Mouse (Mus musculus) cerebellum, adult (tissue): ENCODE results near the gene Aldh1a3.

Experiments used
- ATAC-seq: cut with Nextera tagmentation; 2 replicates; pipeline ENCODE4 v1.9.2; 2017; ENCODE audit warnings: mild to moderate bottlenecking, moderate library complexity, mixed read lengths; ENCODE audit not compliant: insufficient number of reproducible peaks, low FRiP score, low TSS enrichment

Gene Aldh1a3

GRCm38 (mm10) chr7:66418981-66419380 is 8.3 kb downstream of the Aldh1a3 start:
- ATAC-seq: no peak

- no peak for ATAC-seq
These were observed 10.5 kb downstream of the Aldh1a3 start for GRCm38 (mm10) chr7:66416829-66417228.

GRCm38 (mm10) chr7:66413093-66413492 is 14.2 kb downstream of the Aldh1a3 start:
- no peak for ATAC-seq

- ATAC-seq: no peak
These were observed 17.9 kb downstream of the Aldh1a3 start for GRCm38 (mm10) chr7:66409433-66409832.

GRCm38 (mm10) chr7:66406971-66407370 is 20.3 kb downstream of the Aldh1a3 start:
- no peak for ATAC-seq

- ATAC-seq: no peak
These were observed 21.2 kb downstream of the Aldh1a3 start for GRCm38 (mm10) chr7:66405951-66406721.

- no peak for ATAC-seq
These were observed 21.8 kb downstream of the Aldh1a3 start for GRCm38 (mm10) chr7:66405541-66405940.

GRCm38 (mm10) chr7:66404802-66405201 is 22.5 kb downstream of the Aldh1a3 start:
- ATAC-seq: no peak

- ATAC-seq: no peak
These were observed 23.2 kb downstream of the Aldh1a3 start for GRCm38 (mm10) chr7:66404141-66404540.

GRCm38 (mm10) chr7:66402876-66403275 is 24.4 kb downstream of the Aldh1a3 start:
- ATAC-seq: no peak

GRCm38 (mm10) chr7:66401605-66402004 is 25.7 kb downstream of the Aldh1a3 start:
- ATAC-seq: no peak

- no peak for ATAC-seq
These were observed 30.0 kb downstream of the Aldh1a3 start for GRCm38 (mm10) chr7:66397288-66397687.

- peak; percentile 70 for ATAC-seq
These were observed 38.4 kb downstream of the Aldh1a3 start for GRCm38 (mm10) chr7:66388621-66389532.

- ATAC-seq: no peak
These were observed 39.4 kb downstream of the Aldh1a3 start, which contains the start of gene Lrrk1 for GRCm38 (mm10) chr7:66387813-66388521. Lrrk1 (minus strand) TSS chr7:66388350.

GRCm38 (mm10) chr7:66387419-66387812 is 39.9 kb downstream of the Aldh1a3 start:
- no peak for ATAC-seq

GRCm38 (mm10) chr7:66386411-66386810 is 40.9 kb downstream of the Aldh1a3 start:
- ATAC-seq: no peak

GRCm38 (mm10) chr7:66385826-66386225 is 41.5 kb downstream of the Aldh1a3 start:
- no peak for ATAC-seq

- ATAC-seq: no peak
These were observed 42.4 kb downstream of the Aldh1a3 start for GRCm38 (mm10) chr7:66384891-66385290.

- ATAC-seq: no peak
These were observed 43.1 kb downstream of the Aldh1a3 start for GRCm38 (mm10) chr7:66384213-66384612.

GRCm38 (mm10) chr7:66376560-66376959 is 50.8 kb downstream of the Aldh1a3 start:
- no peak for ATAC-seq

- ATAC-seq: no peak
These were observed 51.6 kb downstream of the Aldh1a3 start for GRCm38 (mm10) chr7:66375736-66376135.
